Mouse (Mus musculus) ES-Bruce4 (cell line): ENCODE measurements around the gene Dtnb. TPM values are rescaled to one million over a fixed set of nuclear protein-coding genes. Genes with fewer than 3 reads are reported as not detected.

ENCODE experiments used
- H3K27ac ChIP-seq: 2 replicates; pipeline ENCODE4 v1.5.1; 2012; ENCODE audit warnings: low read length, inconsistent platforms; ENCODE audit not compliant: insufficient read depth
- H3K27me3 ChIP-seq: 2 replicates; pipeline ENCODE4 v1.6.1; 2012; ENCODE audit warnings: mild to moderate bottlenecking, low read length, inconsistent platforms; ENCODE audit not compliant: control insufficient read depth, poor library complexity, insufficient read depth, severe bottlenecking
- H3K36me3 ChIP-seq: 2 replicates; pipeline ENCODE4 v1.6.1; 2012; ENCODE audit warnings: inconsistent platforms, mild to moderate bottlenecking, low read length, moderate library complexity; ENCODE audit not compliant: control insufficient read depth, poor library complexity, insufficient read depth, severe bottlenecking
- H3K4me1 ChIP-seq: one replicate; pipeline ENCODE4 v1.8.1; 2011; ENCODE audit warnings: low read length; ENCODE audit not compliant: control insufficient read depth, insufficient read depth
- H3K4me3 ChIP-seq: 2 replicates; pipeline ENCODE4 v1.5.1; 2011; ENCODE audit warnings: low read depth, mild to moderate bottlenecking, low read length
- H3K9ac ChIP-seq: 2 replicates; pipeline ENCODE4 v1.6.1; 2012; ENCODE audit warnings: low read depth, mild to moderate bottlenecking, inconsistent platforms; ENCODE audit not compliant: poor library complexity, severe bottlenecking
- H3K9me3 ChIP-seq: replicated peaks from 2 replicates; pipeline ENCODE4 v1.6.1; 2012; ENCODE audit warnings: mild to moderate bottlenecking, low read length, inconsistent platforms; ENCODE audit not compliant: control insufficient read depth, poor library complexity, insufficient read depth, severe bottlenecking
- CTCF ChIP-seq: IDR thresholded peaks from one replicate; pipeline ENCODE4 v1.8.1; 2011; ENCODE audit warnings: low read depth, low read length
- EP300 ChIP-seq: IDR thresholded peaks from 2 replicates; pipeline ENCODE4 v1.6.1; 2011; ENCODE audit warnings: low read depth, low read length; ENCODE audit not compliant: insufficient read depth
- POLR2A ChIP-seq: IDR thresholded peaks from one replicate; pipeline ENCODE4 v1.8.1; 2011; ENCODE audit warnings: low read length; ENCODE audit not compliant: insufficient read depth
- polyA plus RNA-seq: library from polyadenylated mRNA; stranded (reverse); fragments of >200 nt; gene quantifications from 2 replicates; pipeline ENCODE4 v1.2.4, GENCODE M21; 2011; ENCODE audit warnings: low read depth; ENCODE audit not compliant: missing spikeins, insufficient read depth, insufficient read length

The Dtnb gene
- polyA plus RNA-seq, 1 experiment: 62.1 TPM

DNA sequence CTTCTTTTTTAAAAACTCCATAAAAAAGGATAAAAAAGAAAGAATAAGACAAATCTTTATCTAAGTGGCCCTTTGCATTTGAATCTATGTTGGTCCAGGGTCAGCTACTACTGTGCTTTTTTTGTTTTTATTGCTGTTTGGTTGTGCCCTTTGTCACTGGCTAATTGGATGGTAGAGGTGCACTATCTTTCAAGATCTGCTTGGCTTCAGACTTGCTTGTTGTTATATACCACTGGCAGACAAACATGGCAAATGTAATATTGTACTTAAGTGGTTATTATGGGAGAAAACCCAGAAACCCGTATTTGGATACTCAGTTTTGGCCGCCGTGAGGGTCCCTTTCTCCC lies 46.8 kb downstream of the Dtnb start:
- H3K36me3 ChIP-seq: no peaks in the 10 kb centered on the region; the same call in 1 of the 2 replicates
- H3K9me3 ChIP-seq: no peaks in the 10 kb centered on the region
- no peak overlapping the region for H3K27ac ChIP-seq
- TF ChIP-seq CTCF (no peak), EP300 (no peak), POLR2A (no peak)
- no peaks in the 10 kb centered on the region for H3K4me1 ChIP-seq
- H3K27me3 ChIP-seq: no peaks in the 10 kb centered on the region
- no peak overlapping the region for H3K4me3 ChIP-seq
- no peak overlapping the region for H3K9ac ChIP-seq

DNA sequence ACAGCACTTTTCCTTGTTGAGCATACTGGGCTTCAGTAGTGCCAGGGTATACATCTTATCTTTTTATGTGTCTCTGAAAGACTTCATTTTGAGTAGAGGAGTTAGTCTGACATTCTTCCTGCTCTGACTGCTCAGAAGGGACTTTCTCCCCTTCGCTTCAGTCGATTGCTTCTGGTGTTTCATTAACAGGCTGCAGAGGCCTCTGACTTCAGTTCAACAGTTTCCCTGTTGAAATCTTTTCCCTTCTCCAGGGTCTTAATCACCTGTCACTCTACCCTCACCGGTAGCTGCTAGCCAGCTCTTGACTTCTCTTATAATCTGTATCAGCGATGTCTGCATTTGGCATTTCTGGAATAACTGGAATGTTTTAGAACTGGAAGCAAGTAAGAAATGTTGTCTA lies 54.7 kb downstream of the Dtnb start:
- no peak overlapping the region for H3K27ac ChIP-seq
- no peak overlapping the region for H3K4me3 ChIP-seq
- no peaks in the 10 kb centered on the region for H3K27me3 ChIP-seq
- no peaks in the 10 kb centered on the region for H3K36me3 ChIP-seq
- TF ChIP-seq POLR2A: no peak
- no peak for TF ChIP-seq EP300
- TF ChIP-seq CTCF: no peak
- no peaks in the 10 kb centered on the region for H3K9me3 ChIP-seq
- H3K4me1 ChIP-seq: no peaks in the 10 kb centered on the region
- H3K9ac ChIP-seq: no peak overlapping the region

DNA sequence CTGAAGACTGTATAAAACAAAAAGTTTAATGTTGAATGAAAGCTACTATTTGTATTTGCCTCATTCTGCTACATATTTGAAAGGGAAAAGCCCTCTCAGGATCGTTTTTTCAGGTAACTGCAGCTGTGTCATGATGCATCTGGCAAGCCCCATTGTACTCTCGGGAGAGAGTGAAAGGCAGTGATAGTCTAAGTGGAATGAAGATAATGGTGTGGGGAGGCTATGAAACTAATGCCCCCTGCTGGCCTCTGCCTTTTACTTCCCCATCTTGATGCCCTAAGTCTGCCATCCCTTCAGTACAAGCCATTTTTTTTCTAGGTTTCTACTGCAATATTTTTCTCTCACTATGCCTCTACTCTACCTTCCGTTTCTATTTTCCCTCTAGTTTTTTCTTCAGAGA lies 69.8 kb downstream of the Dtnb start:
- Histone ChIP-seq H3K9ac (no peak overlapping the region), H3K27me3 (no peaks in the 10 kb centered on the region), H3K27ac (no peak overlapping the region), H3K9me3 (no peaks in the 10 kb centered on the region), H3K4me1 (no peaks in the 10 kb centered on the region), H3K4me3 (no peak overlapping the region), H3K36me3 (no peaks in the 10 kb centered on the region)
- peak; percentile 28 for TF ChIP-seq CTCF
- no peak for TF ChIP-seq EP300

DNA sequence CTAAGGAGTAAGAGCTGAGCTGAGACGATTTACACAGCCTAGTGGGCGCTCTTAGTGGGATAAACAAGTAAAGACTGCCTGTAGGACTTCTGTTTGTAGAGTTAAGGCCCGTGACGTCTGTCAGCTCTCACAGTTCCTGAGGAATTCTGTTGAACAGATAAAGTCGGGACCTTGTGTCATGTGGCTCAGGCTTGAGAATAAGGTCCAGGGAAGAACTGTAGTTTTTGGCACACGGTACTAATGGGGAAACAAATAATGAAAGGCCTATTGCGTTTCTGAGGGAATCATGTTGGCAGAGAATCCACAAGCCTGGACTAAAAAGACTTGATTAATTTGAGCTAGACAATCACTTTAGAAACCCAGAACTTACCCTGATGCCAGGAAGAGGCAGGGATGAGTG lies 84.6 kb downstream of the Dtnb start:
- no peaks in the 10 kb centered on the region for H3K4me1 ChIP-seq
- no peak overlapping the region for H3K4me3 ChIP-seq
- no peaks in the 10 kb centered on the region for H3K9me3 ChIP-seq
- TF ChIP-seq POLR2A: no peak
- TF ChIP-seq CTCF: no peak
- no peak for TF ChIP-seq EP300
- no peaks in the 10 kb centered on the region for H3K27me3 ChIP-seq
- no peak overlapping the region for H3K9ac ChIP-seq
- no peaks in the 10 kb centered on the region; the same call in 1 of the 2 replicates for H3K36me3 ChIP-seq
- no peak overlapping the region for H3K27ac ChIP-seq

DNA sequence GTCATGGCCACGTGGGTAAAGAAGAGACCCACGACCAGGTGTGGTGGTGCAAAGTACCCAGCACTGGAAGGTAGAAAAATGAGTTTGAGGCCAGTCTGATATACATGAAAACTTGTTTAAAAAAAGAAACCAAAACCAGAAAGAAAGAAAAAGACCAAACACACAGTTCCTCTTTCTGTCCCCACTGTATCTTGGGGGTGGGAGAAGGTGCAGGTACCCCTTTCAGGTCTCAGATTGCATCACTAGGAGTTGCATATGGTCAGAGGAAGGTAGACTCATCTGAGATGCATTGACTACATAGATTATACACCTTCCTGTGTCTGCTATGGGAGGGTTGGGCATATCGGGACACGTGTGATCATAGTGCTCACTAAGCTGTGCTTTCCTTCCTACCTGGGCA lies 85.1 kb downstream of the Dtnb start:
- no peak overlapping the region for H3K9ac ChIP-seq
- H3K9me3 ChIP-seq: no peaks in the 10 kb centered on the region
- H3K27me3 ChIP-seq: no peaks in the 10 kb centered on the region
- no peaks in the 10 kb centered on the region; the same call in 1 of the 2 replicates for H3K36me3 ChIP-seq
- TF ChIP-seq CTCF: no peak
- TF ChIP-seq EP300: no peak
- TF ChIP-seq POLR2A: no peak
- H3K4me1 ChIP-seq: no peaks in the 10 kb centered on the region
- no peak overlapping the region for H3K27ac ChIP-seq
- no peak overlapping the region for H3K4me3 ChIP-seq

DNA sequence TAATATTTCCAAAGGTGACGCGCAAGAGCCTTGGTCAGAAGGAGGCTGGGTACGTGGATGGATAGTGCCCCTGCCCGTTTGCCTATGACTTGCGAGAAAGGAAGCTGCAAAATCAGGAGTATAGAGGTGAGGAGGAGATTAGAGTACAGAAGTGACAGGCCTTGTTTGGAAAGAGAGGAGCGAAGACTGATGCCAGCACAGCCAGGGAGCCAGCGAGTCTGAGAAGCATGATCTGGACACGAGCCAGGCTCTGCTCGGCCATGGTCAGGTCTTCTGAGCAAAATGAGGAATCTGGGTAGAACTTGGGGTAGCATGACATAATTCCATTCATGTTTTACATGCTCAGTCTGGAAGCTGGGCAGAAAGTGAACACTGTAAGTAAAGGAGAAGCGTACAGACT lies 85.6 kb downstream of the Dtnb start:
- H3K27ac ChIP-seq: no peak overlapping the region
- no peak overlapping the region for H3K9ac ChIP-seq
- TF ChIP-seq EP300 (no peak), POLR2A (no peak), CTCF (no peak)
- H3K9me3 ChIP-seq: no peaks in the 10 kb centered on the region
- no peak overlapping the region for H3K4me3 ChIP-seq
- no peaks in the 10 kb centered on the region for H3K27me3 ChIP-seq
- H3K36me3 ChIP-seq: no peaks in the 10 kb centered on the region; the same call in 1 of the 2 replicates
- peaks cover 1% of the 10 kb centered on the region for H3K4me1 ChIP-seq
